Mouse (Mus musculus): ENCODE data around the gene Pum2. TPM values are rescaled to one million over a fixed set of nuclear protein-coding genes. Genes with fewer than 3 reads are reported as not detected.

Pum2 gene
- total and polyA plus RNA-seq, 3 experiments: 62.9 to 140 (median 87.8) TPM

DNA sequence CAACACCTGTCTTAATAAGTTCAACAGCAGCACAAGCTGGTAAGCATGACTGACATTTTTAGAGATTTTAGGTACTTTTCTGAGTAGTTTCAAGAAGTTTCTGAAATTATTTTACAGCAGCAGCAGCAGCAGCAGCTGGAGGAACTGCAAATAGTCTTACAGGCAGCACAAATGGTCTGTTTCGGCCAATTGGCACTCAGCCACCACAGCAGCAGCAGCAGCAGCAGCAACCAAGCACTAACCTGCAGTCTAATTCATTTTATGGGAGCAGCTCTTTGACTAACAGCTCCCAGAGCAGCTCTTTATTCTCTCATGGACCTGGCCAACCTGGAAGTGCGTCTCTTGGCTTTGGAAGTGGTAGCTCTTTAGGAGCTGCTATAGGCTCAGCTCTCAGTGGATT lies 54.8 kb downstream of the Pum2 start:
- Histone ChIP-seq H3K27ac (ENCODE audit: control insufficient read depth, low read depth, low read length) (no peak overlapping the region), H3K79me2 (ENCODE audit: control insufficient read depth, insufficient read depth, low read length, poor library complexity) (no peaks in the 10 kb centered on the region; the same call in 1 of the 2 replicates), H3K9me3 (replicated peaks; ENCODE audit: insufficient read depth, low read length) (no peaks in the 10 kb centered on the region), H3K4me1 (ENCODE audit: control insufficient read depth in 1 of 2, insufficient read depth in 2 of 2, low read length in 2 of 2) (no peaks in the 10 kb centered on the region), H3K36me3 (ENCODE audit: control insufficient read depth in 1 of 2, insufficient read depth in 2 of 2, low read length in 2 of 2) (peaks cover 0 to 69% of the 10 kb centered on the region in 2 experiments), H3K27me3 (ENCODE audit: control insufficient read depth in 1 of 2, insufficient read depth in 2 of 2, low read length in 2 of 2) (no peaks in the 10 kb centered on the region), H3K4me3 (ENCODE audit: control insufficient read depth in 1 of 2, insufficient read depth in 1 of 2, low read depth in 2 of 2, low read length in 2 of 2) (no peak overlapping the region), H3K9ac (ENCODE audit: control insufficient read depth, low read depth, low read length, poor library complexity, severe bottlenecking) (no peak overlapping the region)
- DNase-seq (ENCODE audit: low read depth, low spot score): no peak
- no peak for TF ChIP-seq UBTF (IDR thresholded peaks at IDR 0.05; ENCODE audit: borderline replicate concordance, insufficient read depth, low read depth, low read length)
- TF ChIP-seq POLR2AphosphoS5 (IDR thresholded peaks at IDR 0.05; ENCODE audit: borderline replicate concordance, low read depth, low read length): no peak
- no peak for TF ChIP-seq POLR2AphosphoS2 (IDR thresholded peaks at IDR 0.05; ENCODE audit: low read length)
- TF ChIP-seq GABPA (IDR thresholded peaks at IDR 0.05; ENCODE audit: low read depth, low read length): no peak
- no peak for TF ChIP-seq ZC3H11A (IDR thresholded peaks at IDR 0.05; ENCODE audit: low read depth, low read length)
- no peak for TF ChIP-seq MAZ (IDR thresholded peaks at IDR 0.05; ENCODE audit: low read depth, low read length)
- TF ChIP-seq RAD21 (IDR thresholded peaks at IDR 0.05; ENCODE audit: low read depth, low read length): no peak
- TF ChIP-seq POLR2A (IDR thresholded peaks at IDR 0.05; ENCODE audit: control insufficient read depth in 1 of 2, insufficient read depth in 1 of 2, low read depth in 1 of 2, low read length in 2 of 2, poor library complexity in 1 of 2): no peak
- TF ChIP-seq TCF12 (IDR thresholded peaks at IDR 0.05; ENCODE audit: low read depth, low read length): no peak
- TF ChIP-seq HCFC1 (IDR thresholded peaks at IDR 0.05; ENCODE audit: low read depth, low read length): no peak
- no peak for TF ChIP-seq CTCF (IDR thresholded peaks at IDR 0.05 in 2 of 3, conservative IDR thresholded peaks at IDR 0.05 in 1 of 3; ENCODE audit: control insufficient read depth in 1 of 3, insufficient read depth in 1 of 3, low read depth in 2 of 3, low read length in 3 of 3, poor library complexity in 1 of 3, severe bottlenecking in 1 of 3)
- no peak for TF ChIP-seq JUND (IDR thresholded peaks at IDR 0.05; ENCODE audit: low read depth, low read length)
- TF ChIP-seq USF1 (IDR thresholded peaks at IDR 0.05; ENCODE audit: low read depth, low read length): no peak

DNA sequence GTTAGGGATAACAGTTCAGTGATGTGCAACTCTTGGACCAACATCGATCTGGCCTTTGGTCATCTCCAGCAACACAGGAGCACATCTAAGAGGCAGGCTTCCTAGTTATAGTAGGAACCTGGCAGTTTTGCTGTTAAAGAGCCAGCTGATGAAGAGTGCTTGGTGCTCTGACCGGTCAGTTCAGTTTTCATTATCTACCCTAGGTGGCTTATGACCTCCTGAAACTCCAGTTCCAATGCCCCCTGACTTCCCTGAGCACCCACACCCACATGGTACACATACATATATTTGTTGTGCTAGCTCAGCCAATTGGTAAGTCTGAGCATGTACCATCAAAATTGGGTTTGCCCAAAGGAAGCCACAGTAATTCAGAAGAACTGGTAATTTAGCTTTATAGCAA lies 79.7 kb downstream of the Pum2 start:
- TF ChIP-seq RCOR1 (IDR thresholded peaks at IDR 0.05; ENCODE audit: low read depth, low read length) (no peak), TBP (IDR thresholded peaks at IDR 0.05; ENCODE audit: low read depth, low read length) (no peak), TAL1 (IDR thresholded peaks at IDR 0.05; ENCODE audit: low read length) (no peak), MAFK (IDR thresholded peaks at IDR 0.05; ENCODE audit: borderline replicate concordance, low read depth, low read length) (no peak), MAX (IDR thresholded peaks at IDR 0.05; ENCODE audit: low read length) (no peak), TCF12 (IDR thresholded peaks at IDR 0.05; ENCODE audit: low read depth, low read length) (no peak), ZKSCAN1 (IDR thresholded peaks at IDR 0.05; ENCODE audit: low read depth, low read length) (no peak), KAT2A (conservative IDR thresholded peaks at IDR 0.05; ENCODE audit: low read depth, low read length) (no peak), ZNF384 (IDR thresholded peaks at IDR 0.05; ENCODE audit: low read depth, low read length) (no peak), BHLHE40 (IDR thresholded peaks at IDR 0.05; ENCODE audit: borderline replicate concordance, low read depth, low read length) (no peak), E2F4 (IDR thresholded peaks at IDR 0.05; ENCODE audit: borderline replicate concordance, low read depth, low read length) (no peak), SIN3A (IDR thresholded peaks at IDR 0.05; ENCODE audit: low read length) (no peak), POLR2AphosphoS2 (IDR thresholded peaks at IDR 0.05; ENCODE audit: low read length) (no peak), ZMIZ1 (IDR thresholded peaks at IDR 0.05; ENCODE audit: low read depth, low read length) (no peak), ELF1 (IDR thresholded peaks at IDR 0.05; ENCODE audit: low read depth, low read length) (no peak), MYB (IDR thresholded peaks at IDR 0.05; ENCODE audit: low read depth, low read length) (no peak), SMC3 (IDR thresholded peaks at IDR 0.05; ENCODE audit: low read depth, low read length) (no peak), NELFE (IDR thresholded peaks at IDR 0.05; ENCODE audit: low read depth, low read length) (no peak)
- H3K27me3 ChIP-seq (ENCODE audit: control insufficient read depth in 1 of 2, insufficient read depth in 2 of 2, low read length in 2 of 2): no peaks in the 10 kb centered on the region
- H3K4me3 ChIP-seq (ENCODE audit: control insufficient read depth in 1 of 2, insufficient read depth in 1 of 2, low read depth in 2 of 2, low read length in 2 of 2): no peak overlapping the region
- no peak for DNase-seq (ENCODE audit: low read depth, low spot score)
- H3K9ac ChIP-seq (ENCODE audit: control insufficient read depth, low read depth, low read length, poor library complexity, severe bottlenecking): no peak overlapping the region
- H3K4me1 ChIP-seq (ENCODE audit: control insufficient read depth in 1 of 2, insufficient read depth in 2 of 2, low read length in 2 of 2): no peaks in the 10 kb centered on the region
- no peaks in the 10 kb centered on the region for H3K79me2 ChIP-seq (ENCODE audit: control insufficient read depth, insufficient read depth, low read length, poor library complexity)
- peaks cover 0 to 23% of the 10 kb centered on the region in 2 experiments; a peak in 3 of 4 replicates for H3K36me3 ChIP-seq (ENCODE audit: control insufficient read depth in 1 of 2, insufficient read depth in 2 of 2, low read length in 2 of 2)
- no peaks in the 10 kb centered on the region for H3K9me3 ChIP-seq (replicated peaks; ENCODE audit: insufficient read depth, low read length)
- H3K27ac ChIP-seq (ENCODE audit: control insufficient read depth, low read depth, low read length): no peak overlapping the region

Measured in MEL (cell line).